Mouse (Mus musculus): ENCODE measurements around the gene Etl4. TPM values are rescaled to one million over a fixed set of nuclear protein-coding genes. Genes with fewer than 3 reads are reported as not detected.

Gene Etl4
- total and polyA plus RNA-seq, 3 experiments: not detected

- Histone ChIP-seq H3K27me3 (ENCODE audit: control insufficient read depth in 1 of 2, insufficient read depth in 2 of 2, low read length in 2 of 2) (no peaks in the 10 kb centered on the region), H3K4me3 (ENCODE audit: control insufficient read depth in 1 of 2, insufficient read depth in 1 of 2, low read depth in 2 of 2, low read length in 2 of 2) (no peak overlapping the region), H3K79me2 (ENCODE audit: control insufficient read depth, insufficient read depth, low read length, poor library complexity) (no peaks in the 10 kb centered on the region), H3K36me3 (ENCODE audit: control insufficient read depth in 1 of 2, insufficient read depth in 2 of 2, low read length in 2 of 2) (no peaks in the 10 kb centered on the region), H3K9me3 (replicated peaks; ENCODE audit: insufficient read depth, low read length) (no peaks in the 10 kb centered on the region), H3K9ac (ENCODE audit: control insufficient read depth, low read depth, low read length, poor library complexity, severe bottlenecking) (no peak overlapping the region), H3K4me1 (ENCODE audit: control insufficient read depth in 1 of 2, insufficient read depth in 2 of 2, low read length in 2 of 2) (no peaks in the 10 kb centered on the region), H3K27ac (ENCODE audit: control insufficient read depth, low read depth, low read length) (no peak overlapping the region)
- TF ChIP-seq SIN3A (IDR thresholded peaks at IDR 0.05; ENCODE audit: low read length) (no peak), BHLHE40 (IDR thresholded peaks at IDR 0.05; ENCODE audit: borderline replicate concordance, low read depth, low read length) (no peak), POLR2A (IDR thresholded peaks at IDR 0.05; ENCODE audit: control insufficient read depth in 1 of 2, insufficient read depth in 1 of 2, low read depth in 1 of 2, low read length in 2 of 2, poor library complexity in 1 of 2) (no peak), MAFK (IDR thresholded peaks at IDR 0.05; ENCODE audit: borderline replicate concordance, low read depth, low read length) (no peak), KAT2A (conservative IDR thresholded peaks at IDR 0.05; ENCODE audit: low read depth, low read length) (no peak), EP300 (IDR thresholded peaks at IDR 0.05; ENCODE audit: low read depth in 1 of 2, low read length in 2 of 2) (no peak), NELFE (IDR thresholded peaks at IDR 0.05; ENCODE audit: low read depth, low read length) (no peak), MXI1 (IDR thresholded peaks at IDR 0.05; ENCODE audit: low read depth, low read length) (no peak), POLR2AphosphoS2 (IDR thresholded peaks at IDR 0.05; ENCODE audit: low read length) (no peak), POLR2AphosphoS5 (IDR thresholded peaks at IDR 0.05; ENCODE audit: borderline replicate concordance, low read depth, low read length) (no peak), RAD21 (IDR thresholded peaks at IDR 0.05; ENCODE audit: low read depth, low read length) (no peak), MAX (IDR thresholded peaks at IDR 0.05; ENCODE audit: low read length) (no peak), MEF2A (IDR thresholded peaks at IDR 0.05; ENCODE audit: extremely low read depth, insufficient replicate concordance, low read depth, low read length, poor library complexity, severe bottlenecking) (no peak), TBP (IDR thresholded peaks at IDR 0.05; ENCODE audit: low read depth, low read length) (no peak), NRF1 (IDR thresholded peaks at IDR 0.05; ENCODE audit: insufficient read depth, low read depth, low read length, poor library complexity, severe bottlenecking) (no peak)
- no peak for DNase-seq (ENCODE audit: low read depth, low spot score)
Observed at GRCm38 (mm10) chr2:20339919-20340318, 430.3 kb downstream of the Etl4 start.

DNA sequence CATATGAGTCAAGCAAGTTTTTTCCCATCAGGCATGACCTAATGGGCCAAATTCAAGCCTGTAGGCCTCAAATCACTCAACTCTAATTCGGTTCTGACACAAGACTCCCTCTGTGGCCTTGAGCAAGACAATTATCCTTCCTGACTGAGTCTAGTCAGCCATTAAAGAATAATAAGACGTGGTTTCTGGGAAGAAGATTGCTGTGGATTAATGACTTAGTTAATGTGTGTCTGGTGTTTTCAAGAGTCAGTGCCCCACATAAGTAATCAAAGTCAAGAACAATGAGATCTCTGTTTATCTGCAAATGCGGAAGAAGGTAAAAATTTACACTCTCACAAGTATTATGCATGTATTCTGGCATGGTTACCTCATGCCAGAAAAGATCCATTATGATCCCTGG is 437.3 kb downstream of the Etl4 start:
- no peaks in the 10 kb centered on the region for H3K4me1 ChIP-seq (ENCODE audit: control insufficient read depth in 1 of 2, insufficient read depth in 2 of 2, low read length in 2 of 2)
- H3K27me3 ChIP-seq (ENCODE audit: control insufficient read depth in 1 of 2, insufficient read depth in 2 of 2, low read length in 2 of 2): no peaks in the 10 kb centered on the region
- no peaks in the 10 kb centered on the region for H3K9me3 ChIP-seq (replicated peaks; ENCODE audit: insufficient read depth, low read length)
- no peak overlapping the region for H3K27ac ChIP-seq (ENCODE audit: control insufficient read depth, low read depth, low read length)
- DNase-seq (ENCODE audit: low read depth, low spot score): no peak
- no peak overlapping the region for H3K4me3 ChIP-seq (ENCODE audit: control insufficient read depth in 1 of 2, insufficient read depth in 1 of 2, low read depth in 2 of 2, low read length in 2 of 2)
- H3K9ac ChIP-seq (ENCODE audit: control insufficient read depth, low read depth, low read length, poor library complexity, severe bottlenecking): no peak overlapping the region
- TF ChIP-seq ZMIZ1 (IDR thresholded peaks at IDR 0.05; ENCODE audit: low read depth, low read length): no peak
- no peak for TF ChIP-seq SMC3 (IDR thresholded peaks at IDR 0.05; ENCODE audit: low read depth, low read length)
- TF ChIP-seq POLR2A (IDR thresholded peaks at IDR 0.05; ENCODE audit: control insufficient read depth in 1 of 2, insufficient read depth in 1 of 2, low read depth in 1 of 2, low read length in 2 of 2, poor library complexity in 1 of 2): no peak
- no peak for TF ChIP-seq USF2 (IDR thresholded peaks at IDR 0.05; ENCODE audit: borderline replicate concordance in 1 of 2, insufficient read depth in 1 of 2, low read depth in 1 of 2, low read length in 2 of 2)
- no peaks in the 10 kb centered on the region for H3K79me2 ChIP-seq (ENCODE audit: control insufficient read depth, insufficient read depth, low read length, poor library complexity)
- no peaks in the 10 kb centered on the region for H3K36me3 ChIP-seq (ENCODE audit: control insufficient read depth in 1 of 2, insufficient read depth in 2 of 2, low read length in 2 of 2)
